Mouse (Mus musculus) kidney, adult 11 months (tissue): Measurements from ENCODE around the gene Stip1.

ENCODE experiments used
- DNase-seq: peaks from one replicate; pipeline ENCODE4 v3.0.0; 2022

Gene Stip1

DNA sequence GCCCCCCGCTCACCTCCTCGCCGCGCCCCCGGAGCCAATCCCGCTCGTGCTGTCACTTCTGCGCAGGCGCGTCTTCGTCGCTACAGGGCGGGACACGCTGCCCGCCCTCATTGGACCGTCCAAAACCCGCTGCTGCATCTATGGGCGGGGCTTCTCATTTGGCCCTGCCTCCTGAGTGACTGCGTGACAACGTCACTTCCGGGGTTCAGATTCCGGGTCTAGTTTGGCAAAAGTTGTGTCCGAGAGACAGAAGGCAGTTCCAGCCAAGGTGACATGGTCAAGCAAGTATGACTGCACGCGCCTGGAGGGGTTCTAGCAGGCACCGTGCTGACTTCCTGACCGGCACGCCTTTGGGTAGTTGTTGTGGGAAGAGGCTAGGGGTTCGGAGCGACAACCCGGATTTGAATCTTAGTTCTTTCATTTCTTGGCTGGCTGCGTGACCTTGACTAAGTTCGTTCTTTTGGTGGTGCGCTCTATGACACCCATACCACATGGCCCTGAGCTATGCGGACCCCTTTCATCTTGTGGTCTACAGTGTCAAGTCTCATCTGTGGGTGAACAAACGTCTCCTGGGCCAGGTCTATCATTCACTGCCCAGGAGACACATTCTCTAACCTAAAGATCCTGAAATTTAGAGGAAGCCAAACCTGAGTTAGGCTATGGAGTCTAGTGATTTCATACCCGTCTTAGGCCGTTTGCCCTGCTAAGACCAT is 59.2 kb downstream of the Stip1 start, which contains the start of gene Fkbp2:
Gene Fkbp2 (minus strand): TSS at position 121 of the 713 bp plus-strand sequence.
- peak; percentile 99 for DNase-seq

GRCm38 (mm10) chr19:6979486-6980380 is 60.0 kb downstream of the Stip1 start:
- peak; percentile 100 for DNase-seq

GRCm38 (mm10) chr19:6979001-6979479 is 60.7 kb downstream of the Stip1 start:
- DNase-seq, result peak; percentile 71

DNA sequence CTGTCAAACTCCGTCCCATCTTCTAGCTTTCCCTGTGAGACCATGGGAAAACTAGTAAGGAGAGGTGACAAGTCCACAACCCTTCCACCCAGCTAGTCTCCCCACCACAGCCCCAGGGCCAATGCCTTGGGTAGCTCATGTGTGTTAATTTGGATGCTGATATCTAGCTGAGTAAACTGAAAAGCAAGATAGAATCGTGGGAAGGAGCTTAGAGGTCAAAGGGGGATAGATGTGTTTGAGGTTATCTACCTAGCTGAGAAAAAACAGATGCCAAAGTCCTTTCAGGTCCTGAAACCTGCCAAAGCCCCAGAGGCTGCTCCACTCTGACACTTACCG is 61.2 kb downstream of the Stip1 start:
- DNase-seq, result no peak

DNA sequence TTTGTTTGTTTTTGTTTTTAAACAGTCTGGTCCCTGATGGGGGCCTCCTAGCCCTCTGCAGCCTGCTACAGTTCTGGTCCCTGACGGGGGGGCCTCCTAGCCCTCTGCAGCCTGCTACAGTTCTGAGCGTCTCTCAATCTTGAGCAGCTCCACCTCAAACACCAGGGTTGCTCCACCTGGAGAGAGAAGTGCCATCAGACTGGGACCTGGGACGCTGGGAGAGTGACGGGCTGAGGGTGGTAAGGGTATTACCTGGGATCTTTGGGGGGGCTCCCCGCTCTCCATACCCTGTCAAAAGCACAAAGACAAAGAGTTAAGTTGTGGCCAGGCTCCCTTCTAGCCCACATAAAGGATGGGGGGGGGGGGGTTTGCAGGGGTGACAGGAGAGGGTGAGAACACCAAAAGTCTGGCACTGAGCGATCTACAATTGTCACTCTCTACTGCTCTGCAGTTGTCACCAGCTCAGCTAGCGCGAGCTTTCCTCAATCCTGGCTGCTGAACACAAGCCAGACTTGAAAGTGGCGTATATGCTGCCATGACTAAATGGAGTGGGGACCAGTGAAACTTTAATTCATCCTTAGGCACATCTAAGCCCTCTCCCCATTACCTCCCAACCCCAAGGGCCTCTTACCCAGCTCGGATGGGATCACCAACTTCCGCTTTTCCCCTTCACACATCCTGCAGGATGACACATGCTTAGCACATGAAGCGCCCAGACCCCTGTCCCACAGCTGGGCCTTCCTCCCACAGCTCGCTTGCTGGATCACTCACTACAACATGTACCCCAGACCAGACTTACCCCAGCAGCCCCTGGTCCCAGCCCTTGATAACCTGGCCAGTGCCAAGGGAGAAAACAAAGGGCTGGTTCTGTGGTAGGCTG is 61.8 kb downstream of the Stip1 start:
- no peak for DNase-seq

- DNase-seq, result peak; percentile 61
Measured at GRCm38 (mm10) chr19:6975537-6976521, 63.9 kb downstream of the Stip1 start, which contains the start of gene Plcb3. TSS of gene Plcb3 (minus strand) at chr19:6976470.

DNA sequence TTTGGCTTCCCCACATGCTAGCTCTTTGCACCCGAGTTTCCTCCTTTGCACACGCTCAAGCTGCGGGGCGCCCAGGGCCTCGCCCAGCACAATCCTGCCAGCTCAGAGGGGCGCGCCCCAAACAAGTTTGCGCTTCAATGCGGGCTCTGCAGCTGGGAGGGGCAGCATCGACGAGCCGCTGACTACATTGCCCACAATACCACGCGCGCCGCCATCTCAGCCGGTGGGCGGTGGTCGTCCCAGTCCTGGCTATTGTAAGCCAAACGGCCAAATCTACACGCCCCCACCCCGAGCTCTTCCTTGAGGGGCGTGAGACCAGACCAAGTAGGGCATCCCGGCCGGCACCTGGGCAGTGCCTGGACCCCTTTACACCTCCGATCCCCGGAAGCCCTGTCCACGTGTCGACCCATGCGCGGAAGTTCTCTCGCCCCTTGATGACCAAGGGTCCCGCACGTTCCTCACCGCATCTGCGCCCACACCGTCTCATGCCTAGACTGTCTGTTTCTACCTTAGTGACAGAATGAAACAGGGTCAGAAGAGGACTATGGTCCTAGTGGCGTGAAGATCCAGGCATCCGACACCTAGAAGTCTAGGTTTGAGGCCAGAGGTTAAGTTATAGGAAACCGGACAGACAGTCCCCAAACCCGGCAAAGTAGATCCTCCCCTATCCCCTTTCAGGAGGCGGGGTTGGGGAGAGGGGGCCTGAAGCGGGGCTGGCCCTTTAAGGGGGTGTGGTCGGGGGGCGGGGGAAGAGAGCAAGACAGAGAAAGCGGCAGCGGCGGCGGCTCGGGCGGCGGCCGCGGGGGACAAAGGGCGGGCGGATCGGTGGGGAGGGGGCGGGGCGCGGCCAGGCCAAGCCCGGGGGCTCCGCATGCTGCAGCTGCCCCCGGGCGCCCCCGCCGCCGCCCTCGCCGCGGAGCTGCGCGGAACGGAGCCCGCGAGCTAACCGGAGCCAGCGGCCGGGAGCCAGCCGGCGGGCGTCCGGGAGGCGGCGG is 65.3 kb downstream of the Stip1 start, which contains the start of gene Ppp1r14b:
Gene Ppp1r14b (plus strand): TSS at position 758 of the 995 bp plus-strand sequence.
- DNase-seq, result peak; percentile 71

DNA sequence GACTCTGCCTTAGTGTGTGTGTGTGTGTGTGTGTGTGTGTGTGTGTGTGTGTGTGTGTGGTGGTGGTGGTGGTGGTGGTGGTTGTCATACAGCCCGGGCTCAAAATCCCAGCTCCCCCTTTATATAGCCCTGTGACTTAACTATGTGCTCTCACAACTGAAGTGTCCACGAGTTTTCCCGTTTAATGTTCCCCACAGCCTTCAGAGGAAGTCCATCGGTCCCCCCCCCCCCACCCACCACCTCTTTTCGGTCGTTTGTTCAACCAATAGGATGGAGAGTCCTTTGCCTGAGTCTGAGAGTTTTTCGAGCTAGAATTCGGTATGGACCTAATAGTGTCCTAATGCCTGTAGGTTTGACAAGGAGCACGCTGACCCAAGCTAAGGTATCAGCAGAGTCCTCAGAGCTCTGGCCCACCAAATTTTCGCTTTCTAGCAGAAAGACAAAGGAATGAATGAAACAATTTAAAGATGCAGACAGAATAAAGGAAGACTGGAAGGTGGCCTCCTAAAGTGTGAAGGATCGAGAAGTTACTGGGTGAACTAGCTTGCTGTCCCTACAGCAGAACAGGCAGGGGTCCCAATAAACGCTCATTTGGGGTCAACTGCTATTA is 66.1 kb downstream of the Stip1 start:
- no peak for DNase-seq

GRCm38 (mm10) chr19:6972247-6972917 is 67.4 kb downstream of the Stip1 start:
- DNase-seq, result no peak

DNA sequence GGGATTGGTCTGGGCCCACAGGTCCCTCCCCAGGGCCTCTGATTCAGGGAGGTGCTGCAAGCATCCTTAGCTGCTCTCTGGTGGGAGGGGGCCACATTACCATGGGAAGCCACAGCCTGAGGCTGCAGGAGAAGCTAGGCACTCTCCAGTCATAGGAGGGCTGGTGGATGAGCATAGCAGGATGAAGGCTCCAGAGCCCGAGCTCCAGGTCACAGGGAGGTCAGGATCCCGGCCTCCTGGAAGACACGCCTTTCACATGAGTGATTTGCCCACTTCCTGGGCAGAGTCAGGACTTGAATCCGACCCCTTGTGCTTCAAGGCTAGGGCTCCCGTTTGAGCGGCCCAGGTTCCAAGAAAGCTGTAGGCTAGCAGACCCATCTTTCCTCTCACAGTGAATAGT is 68.1 kb downstream of the Stip1 start:
- DNase-seq, result no peak
